Mouse (Mus musculus) embryo, embryonic 11.5 days (tissue): ENCODE results near the gene Xrcc3.
A peak's percentile ranks its signal among the peaks of the same experiment; 100 is the strongest.

Experiments used
- DNase-seq: peaks from one replicate; pipeline ENCODE4 v3.0.0-alpha.2; 2012; ENCODE audit warnings: low read depth, low spot score

Xrcc3 gene

DNA sequence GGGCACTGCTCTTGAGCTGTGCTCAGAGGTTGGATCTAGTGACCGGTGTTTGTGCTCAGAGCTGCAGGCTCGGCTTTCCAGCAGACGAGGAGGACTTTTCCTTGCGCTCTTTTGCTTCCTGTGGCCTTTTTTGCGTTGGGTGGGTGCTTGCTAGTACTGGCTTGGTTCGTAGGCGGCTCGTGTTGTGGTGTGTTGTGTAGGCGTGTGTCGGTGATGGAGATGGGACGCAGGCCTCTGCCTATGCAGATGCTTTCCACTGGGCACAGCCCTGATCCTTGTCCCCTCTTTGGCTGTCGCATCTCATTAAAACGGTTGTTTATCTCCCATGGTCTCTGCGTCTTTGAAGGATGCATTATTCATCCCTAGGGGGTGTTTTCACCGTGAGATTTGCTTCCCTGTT, 38.8 kb downstream of the Xrcc3 start:
- no peak for DNase-seq

- no peak for DNase-seq
Observed at GRCm38 (mm10) chr12:111774156-111774555, 39.5 kb downstream of the Xrcc3 start.

DNA sequence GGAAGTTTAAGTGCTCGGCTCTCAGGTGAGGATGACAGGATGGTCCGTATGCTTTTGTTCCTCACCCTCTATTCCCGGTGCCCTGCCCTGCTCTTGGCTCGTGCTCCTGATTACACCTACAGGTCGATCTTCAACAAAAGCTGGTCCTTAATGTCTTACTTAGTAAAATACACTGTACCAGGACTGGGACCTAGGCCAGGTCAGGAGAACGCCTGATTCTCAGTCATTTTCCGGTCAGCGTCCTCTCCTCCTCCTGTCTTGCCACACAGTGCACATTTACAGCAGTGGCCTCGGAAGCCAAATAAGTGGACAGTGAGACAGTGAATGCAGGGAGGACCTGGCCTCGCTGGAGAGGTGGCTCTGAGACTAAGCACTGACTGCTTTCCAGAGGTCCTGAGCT, 43.0 kb downstream of the Xrcc3 start:
- no peak for DNase-seq

- no peak for DNase-seq
Observed at GRCm38 (mm10) chr12:111769816-111770577, 43.7 kb downstream of the Xrcc3 start.

DNA sequence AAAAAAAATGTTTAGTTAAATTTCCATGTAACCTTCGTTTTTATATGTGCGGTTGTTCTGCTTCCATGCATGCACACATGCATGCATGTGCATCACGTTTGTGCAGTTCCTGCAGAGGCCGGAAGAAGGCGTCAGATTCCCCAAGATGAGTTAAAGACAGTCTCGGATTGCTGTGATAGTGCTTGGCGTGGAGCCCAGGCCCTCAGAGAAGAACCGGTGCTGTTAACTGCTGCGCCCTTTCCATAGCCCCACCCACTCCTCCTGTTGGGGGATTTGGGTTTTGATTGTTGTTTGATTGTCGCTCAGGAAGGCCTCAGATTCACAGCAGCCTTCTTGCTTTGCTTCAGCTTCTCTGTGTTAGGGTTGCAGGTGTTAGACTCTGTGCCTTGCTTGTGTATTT, 44.4 kb downstream of the Xrcc3 start:
- no peak for DNase-seq

GRCm38 (mm10) chr12:111768322-111768928, 45.2 kb downstream of the Xrcc3 start:
- DNase-seq = no peak

DNA sequence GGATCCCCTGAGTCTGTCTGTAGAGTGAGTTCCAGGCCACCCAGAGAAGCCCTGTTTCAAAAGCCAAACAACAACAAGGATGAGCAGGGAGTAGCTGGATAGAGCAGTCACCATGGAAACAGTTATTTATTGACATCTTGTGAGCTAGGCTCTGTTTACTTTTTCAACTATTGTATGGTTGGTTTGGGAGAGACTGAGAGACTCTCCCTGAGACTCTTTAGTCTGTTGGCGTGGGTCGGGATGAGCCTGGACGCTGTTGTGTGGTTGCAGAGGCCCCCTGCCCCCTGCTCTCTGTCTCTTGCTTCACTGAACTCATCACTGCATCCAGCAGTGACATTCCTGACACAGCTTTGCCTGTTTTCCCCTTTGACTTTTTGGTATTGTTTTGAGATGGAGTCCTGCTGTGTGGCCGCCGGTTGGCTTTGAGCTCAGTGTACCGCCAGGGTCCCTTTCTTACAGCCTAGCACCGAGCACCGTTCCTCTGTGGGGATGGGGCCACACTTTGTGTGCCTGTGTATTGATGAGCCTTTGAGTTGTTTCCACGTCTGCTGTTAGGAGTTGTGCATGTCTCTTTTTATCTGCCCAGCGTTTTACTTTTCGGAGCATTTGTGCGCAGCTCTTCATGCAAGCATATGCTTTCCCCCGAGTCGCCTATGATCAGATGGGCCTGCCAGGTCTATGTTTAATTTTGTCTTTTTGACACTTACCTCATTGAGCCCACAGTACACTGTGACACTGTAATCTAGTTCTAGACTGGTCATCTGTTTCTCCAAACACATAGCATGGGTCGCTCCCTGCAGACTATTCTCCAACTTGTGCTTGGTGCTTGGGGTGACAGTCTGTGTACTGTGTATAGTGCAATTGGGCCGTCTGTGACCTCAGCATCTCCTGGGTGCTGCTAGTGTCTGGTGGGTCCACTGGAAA, 47.1 kb downstream of the Xrcc3 start:
- no peak for DNase-seq

- DNase-seq = no peak
Observed at GRCm38 (mm10) chr12:111762620-111763280, 50.9 kb downstream of the Xrcc3 start.

DNA sequence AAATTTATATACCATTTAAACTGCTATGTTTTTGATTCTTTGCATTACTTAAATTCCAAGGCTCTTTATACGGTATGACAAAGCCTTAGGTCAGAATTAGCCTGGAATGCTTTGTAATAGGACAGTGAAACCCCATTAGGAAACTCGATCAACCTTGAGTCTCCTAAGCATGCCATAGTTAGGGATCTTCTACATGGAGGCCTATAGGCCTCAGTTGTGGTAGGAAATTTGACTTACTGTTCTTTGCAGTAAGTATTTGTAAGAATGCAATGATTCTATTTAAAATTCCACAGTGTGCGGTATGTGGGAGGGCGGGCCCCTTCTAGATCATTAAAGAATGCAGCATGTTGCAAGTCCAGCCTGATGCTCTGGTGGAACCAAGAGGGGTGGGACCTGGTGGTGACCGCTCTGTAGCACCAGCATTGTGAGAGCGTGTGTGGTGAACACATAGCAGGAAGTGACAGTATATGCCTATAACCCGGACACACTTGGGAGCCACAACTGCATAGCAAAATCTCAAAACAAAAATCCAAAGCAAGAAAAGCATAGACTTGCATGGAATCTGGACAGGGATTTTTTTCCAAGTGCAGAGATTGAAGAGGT, 53.3 kb downstream of the Xrcc3 start:
- DNase-seq = no peak

GRCm38 (mm10) chr12:111759176-111760061, 54.3 kb downstream of the Xrcc3 start:
- no peak for DNase-seq

GRCm38 (mm10) chr12:111758381-111759175, 55.1 kb downstream of the Xrcc3 start, which contains the start of gene Klc1:
TSS of gene Klc1 (plus strand) at chr12:111758849.
- peak; percentile 59 for DNase-seq

GRCm38 (mm10) chr12:111757561-111758325, 55.9 kb downstream of the Xrcc3 start:
- no peak for DNase-seq

DNA sequence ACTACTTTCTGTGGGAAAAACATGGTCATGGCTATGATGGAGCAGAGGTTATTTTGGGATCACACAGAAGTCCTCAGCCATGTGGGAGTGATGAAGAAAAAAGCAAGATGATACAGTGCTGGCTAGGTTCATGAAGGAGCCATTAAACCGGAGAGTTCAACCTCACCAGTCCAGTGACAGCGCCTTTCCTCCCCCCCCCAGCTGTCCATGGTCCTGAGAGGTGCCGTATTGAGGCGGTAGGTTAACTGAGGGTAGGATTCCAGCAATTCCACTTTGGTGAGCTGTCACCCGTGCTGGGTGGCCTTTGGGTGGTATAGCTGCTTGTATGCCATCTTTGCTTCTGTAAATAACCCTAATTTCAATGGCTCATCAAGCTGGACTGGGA, 57.0 kb downstream of the Xrcc3 start:
- DNase-seq = no peak

GRCm38 (mm10) chr12:111756082-111756697, 57.5 kb downstream of the Xrcc3 start:
- DNase-seq = no peak

DNA sequence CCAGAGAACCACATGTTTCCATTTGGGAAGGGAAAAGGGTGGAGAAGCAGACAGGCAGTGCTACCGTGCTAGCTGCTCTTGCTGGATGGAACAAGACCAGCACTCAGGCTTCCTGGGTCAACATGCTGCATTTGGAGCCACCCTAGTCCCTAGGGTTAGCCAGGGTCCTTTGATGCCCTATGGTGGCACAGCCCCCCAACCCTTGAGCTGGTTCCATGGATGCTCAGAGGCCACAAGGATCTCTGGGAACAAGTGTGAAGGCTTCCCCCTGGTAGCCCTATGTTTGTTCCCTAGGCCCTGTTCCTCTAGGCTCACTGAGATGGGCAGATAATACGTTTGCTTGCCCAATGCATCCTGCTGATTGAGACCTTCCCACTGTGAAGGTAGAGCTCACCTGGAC, 58.4 kb downstream of the Xrcc3 start:
- DNase-seq = no peak

GRCm38 (mm10) chr12:111754710-111755109, 59.0 kb downstream of the Xrcc3 start:
- no peak for DNase-seq

DNA sequence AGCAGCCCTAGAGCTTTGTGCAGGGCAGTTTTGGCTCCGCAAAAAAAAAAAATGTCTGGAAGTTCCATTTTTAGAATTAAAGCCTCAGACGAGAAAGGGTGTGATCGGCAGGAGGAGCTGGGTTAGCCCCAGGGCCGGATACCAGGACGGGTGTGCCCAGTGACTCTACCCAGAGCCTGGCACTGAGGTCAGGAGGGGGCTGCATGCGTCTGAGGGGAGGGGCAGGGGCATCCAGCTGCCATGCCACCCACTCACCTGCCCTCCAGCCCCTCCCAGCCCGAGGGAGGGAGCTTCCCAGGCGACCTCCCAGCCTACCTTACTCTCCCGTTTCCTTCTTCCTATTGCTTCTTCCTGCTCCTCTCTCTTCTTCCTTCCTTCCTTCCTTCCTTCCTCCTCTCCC, 60.3 kb downstream of the Xrcc3 start:
- DNase-seq = no peak
